Mouse (Mus musculus) kidney, adult 9 months (tissue): Measurements from ENCODE around the gene Crot.
"Not testable (repeated sequence)": the region's sequence is repeated elsewhere in the genome, so short reads cannot be mapped to it uniquely, and the experiment has no call there.

ENCODE experiments used
- DNase-seq: peaks from one replicate; pipeline ENCODE4 v3.0.0; 2022

Crot gene

GRCm38 (mm10) chr5:8995966-8996685 lies 998 bp downstream of the Crot start:
- peak; percentile 18 for DNase-seq

GRCm38 (mm10) chr5:8991626-8992025 lies 5.5 kb downstream of the Crot start:
- no peak for DNase-seq

- no peak for DNase-seq
Measured at GRCm38 (mm10) chr5:8990526-8990925, 6.6 kb downstream of the Crot start.

GRCm38 (mm10) chr5:8987925-8988324 lies 9.2 kb downstream of the Crot start:
- no peak for DNase-seq

- DNase-seq = no peak
Measured at GRCm38 (mm10) chr5:8985470-8985869, 11.7 kb downstream of the Crot start.

GRCm38 (mm10) chr5:8974721-8975120 lies 22.4 kb downstream of the Crot start:
- DNase-seq = no peak

- no peak for DNase-seq
Measured at GRCm38 (mm10) chr5:8972355-8972754, 24.8 kb downstream of the Crot start.

GRCm38 (mm10) chr5:8970694-8971093 lies 26.4 kb downstream of the Crot start:
- DNase-seq = peak; percentile 52

GRCm38 (mm10) chr5:8964487-8964886 lies 32.6 kb downstream of the Crot start:
- no peak for DNase-seq

- no peak for DNase-seq
Measured at GRCm38 (mm10) chr5:8960534-8960933, 36.6 kb downstream of the Crot start.

GRCm38 (mm10) chr5:8955544-8955943 lies 41.6 kb downstream of the Crot start:
- no peak for DNase-seq

- no peak for DNase-seq
Measured at GRCm38 (mm10) chr5:8953660-8954059, 43.5 kb downstream of the Crot start.

GRCm38 (mm10) chr5:8947423-8948110 lies 49.6 kb downstream of the Crot start:
- DNase-seq = no peak

GRCm38 (mm10) chr5:8943836-8944235 lies 53.3 kb downstream of the Crot start:
- DNase-seq = no peak

- DNase-seq = not testable (repeated sequence)
Measured at GRCm38 (mm10) chr5:8941266-8941665, 55.9 kb downstream of the Crot start.

GRCm38 (mm10) chr5:8937965-8938364 lies 59.2 kb downstream of the Crot start:
- no peak for DNase-seq

- no peak for DNase-seq
Measured at GRCm38 (mm10) chr5:8928440-8928839, 68.7 kb downstream of the Crot start.

- DNase-seq = no peak
Measured at GRCm38 (mm10) chr5:8917069-8917468, 80.1 kb downstream of the Crot start.

- DNase-seq = no peak
Measured at GRCm38 (mm10) chr5:8916400-8916799, 80.7 kb downstream of the Crot start.
